Mouse (Mus musculus) forebrain, embryonic 12.5 days (tissue): ENCODE measurements around the gene Camk2g. TPM values are rescaled to one million over a fixed set of nuclear protein-coding genes. Genes with fewer than 3 reads are reported as not detected.

Experiments used
- ATAC-seq: fragments of 200-750 bp; cut with Nextera tagmentation; 2 replicates; pipeline ENCODE4 v1.8.0; 2017; ENCODE audit warnings: moderate TSS enrichment; ENCODE audit not compliant: low FRiP score
- H3K27ac ChIP-seq: fragments of 300-500 bp; sonication (generic); 2 replicates; pipeline ENCODE4 v1.5.1; 2016; ENCODE audit warnings: mild to moderate bottlenecking
- H3K27me3 ChIP-seq: fragments of 300-500 bp; sonication (generic); 2 replicates; pipeline ENCODE4 v1.6.1; 2016; ENCODE audit warnings: mild to moderate bottlenecking
- H3K36me3 ChIP-seq: fragments of 300-500 bp; sonication (generic); replicated peaks from 2 replicates; pipeline ENCODE4 v1.6.1; 2016; ENCODE audit warnings: mild to moderate bottlenecking
- H3K4me1 ChIP-seq: fragments of 300-500 bp; sonication (generic); 2 replicates; pipeline ENCODE4 v1.6.1; 2016
- H3K4me2 ChIP-seq: fragments of 300-500 bp; sonication (generic); 2 replicates; pipeline ENCODE4 v1.6.1; 2016; ENCODE audit warnings: mild to moderate bottlenecking, moderate library complexity
- H3K4me3 ChIP-seq: fragments of 300-500 bp; sonication (generic); replicated peaks from 2 replicates; pipeline ENCODE4 v1.5.1; 2016; ENCODE audit warnings: mild to moderate bottlenecking
- H3K9ac ChIP-seq: fragments of 300-500 bp; sonication (generic); 2 replicates; pipeline ENCODE4 v1.6.1; 2016; ENCODE audit warnings: mild to moderate bottlenecking
- H3K9me3 ChIP-seq: fragments of 300-500 bp; sonication (generic); 2 replicates; pipeline ENCODE4 v1.6.1; 2016
- WGBS: fragments of 180-500 bp; shearing (Covaris S2); methylation state at CpG from one replicate; pipeline ENCODE4 v1.1.7; 2016; 5-methylcytosine and 5-hydroxymethylcytosine counted together
- polyA plus RNA-seq: library from polyadenylated mRNA; unstranded; fragments of >200 nt; fragmentation: Nextera tagmentation; extraction: Ambion mirVana; gene quantifications from 2 replicates; pipeline ENCODE4 v1.2.1, GENCODE M21; 2016

Camk2g gene
- polyA plus RNA-seq, 1 experiment from 2014 or later, result 60.4 TPM

DNA sequence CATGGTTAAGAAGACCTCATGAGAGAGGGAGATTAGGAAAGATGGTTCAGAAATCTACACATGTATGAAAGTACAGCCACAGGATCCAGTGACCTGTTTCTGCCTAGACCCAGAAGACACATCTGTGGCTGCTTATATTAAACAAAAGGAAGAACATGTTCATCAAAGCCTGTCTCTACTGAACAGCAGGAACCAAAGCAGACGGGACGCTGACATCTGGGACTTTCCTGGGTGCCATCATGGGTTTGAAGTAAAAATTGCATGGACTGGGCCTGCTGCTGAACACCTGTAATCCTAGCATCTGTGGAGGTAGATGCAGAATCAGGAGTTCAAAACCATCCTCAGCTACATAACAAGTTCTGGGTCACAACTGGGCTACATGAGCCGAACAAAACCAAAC is 34.6 kb upstream of the Camk2g start:
- Histone ChIP-seq H3K4me2 (no peak overlapping the region), H3K9ac (no peak overlapping the region), H3K36me3 (no peaks in the 10 kb centered on the region), H3K27ac (no peak overlapping the region), H3K4me3 (no peak overlapping the region), H3K27me3 (no peaks in the 10 kb centered on the region), H3K4me1 (no peaks in the 10 kb centered on the region), H3K9me3 (no peaks in the 10 kb centered on the region)
- 93% methylated on average over 3 of the region's 3 CpGs for WGBS
- no peak for ATAC-seq

DNA sequence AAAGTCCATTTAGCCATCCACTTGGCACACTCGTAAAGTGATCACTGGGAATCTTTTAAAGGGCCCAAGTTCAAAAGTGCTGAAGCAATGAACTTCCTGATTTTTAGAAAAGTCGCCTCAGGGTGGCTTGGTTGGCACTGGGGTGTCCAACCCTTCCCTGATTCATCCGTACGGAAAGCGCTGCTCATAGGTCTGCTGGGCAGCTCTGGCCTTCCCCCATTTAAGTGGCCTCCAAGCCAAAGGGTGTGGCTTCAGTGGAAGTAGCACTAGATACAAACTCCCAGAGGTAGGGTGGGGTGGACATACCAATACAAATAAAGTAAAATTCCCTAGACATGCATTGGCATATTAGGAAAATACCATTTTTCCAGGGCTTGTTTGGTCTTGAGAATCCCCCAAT is 33.6 kb upstream of the Camk2g start:
- no peaks in the 10 kb centered on the region for H3K27me3 ChIP-seq
- WGBS, result 88% methylated on average over 5 of the region's 5 CpGs
- no peak for ATAC-seq

DNA sequence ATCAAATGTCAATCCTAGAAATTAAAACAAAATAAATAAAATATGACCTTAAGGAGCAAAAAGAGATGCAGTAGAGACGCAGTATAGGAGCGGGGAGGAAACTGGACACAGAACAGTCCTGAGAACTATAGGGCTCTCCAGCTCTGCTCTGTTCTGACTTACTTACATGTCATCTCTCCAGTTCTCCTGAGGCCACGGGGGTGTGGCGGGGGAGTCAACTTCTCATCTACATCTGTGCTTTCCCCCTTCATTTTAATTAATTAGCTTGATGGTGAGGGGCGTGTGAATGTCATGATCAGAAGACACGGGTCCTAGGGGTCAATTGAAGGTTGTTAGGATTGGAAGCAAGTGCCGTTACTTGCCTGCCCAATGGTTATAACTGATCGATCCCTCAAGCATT is 33.2 kb upstream of the Camk2g start:
- no peaks in the 10 kb centered on the region for H3K9me3 ChIP-seq
- no peak overlapping the region for H3K9ac ChIP-seq
- no peak for ATAC-seq
- WGBS, result 84% methylated on average over 8 of the region's 8 CpGs
- no peaks in the 10 kb centered on the region for H3K36me3 ChIP-seq
- H3K4me1 ChIP-seq, result no peaks in the 10 kb centered on the region
- no peaks in the 10 kb centered on the region for H3K27me3 ChIP-seq
- H3K4me3 ChIP-seq, result no peak overlapping the region
- no peak overlapping the region for H3K4me2 ChIP-seq
- H3K27ac ChIP-seq, result no peak overlapping the region

More for the DNA sequence above, 33.6 kb upstream of the Camk2g start:
- Histone ChIP-seq H3K4me1 (no peaks in the 10 kb centered on the region), H3K9ac (no peak overlapping the region), H3K9me3 (no peaks in the 10 kb centered on the region), H3K4me3 (no peak overlapping the region), H3K4me2 (no peak overlapping the region), H3K27ac (no peak overlapping the region), H3K36me3 (no peaks in the 10 kb centered on the region)

DNA sequence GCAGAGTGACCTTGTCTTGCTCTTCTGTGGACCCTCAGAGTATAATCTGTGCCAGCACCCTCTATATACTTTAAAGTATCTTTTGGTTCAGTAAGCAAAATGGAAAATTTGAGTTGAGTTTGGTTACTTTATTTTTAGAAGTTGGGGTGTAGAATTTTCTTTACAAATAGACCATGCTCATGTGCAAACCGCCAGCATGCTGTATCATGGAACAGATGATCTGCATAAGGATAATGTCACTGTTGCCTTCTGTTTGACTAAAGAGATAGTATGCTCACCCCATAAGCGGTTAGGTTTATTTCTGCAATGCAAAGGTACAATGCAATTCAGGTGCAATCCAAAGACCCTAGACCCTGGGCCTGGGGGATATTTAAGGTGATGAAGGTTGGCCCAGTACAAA is 31.6 kb upstream of the Camk2g start:
- no peaks in the 10 kb centered on the region for H3K9me3 ChIP-seq
- H3K9ac ChIP-seq, result no peak overlapping the region
- 89% methylated on average over 2 of the region's 2 CpGs for WGBS
- no peaks in the 10 kb centered on the region for H3K36me3 ChIP-seq
- H3K27ac ChIP-seq, result no peak overlapping the region
- H3K27me3 ChIP-seq, result no peaks in the 10 kb centered on the region
- no peak overlapping the region for H3K4me2 ChIP-seq
- no peaks in the 10 kb centered on the region for H3K4me1 ChIP-seq
- ATAC-seq, result no peak
- H3K4me3 ChIP-seq, result no peak overlapping the region

DNA sequence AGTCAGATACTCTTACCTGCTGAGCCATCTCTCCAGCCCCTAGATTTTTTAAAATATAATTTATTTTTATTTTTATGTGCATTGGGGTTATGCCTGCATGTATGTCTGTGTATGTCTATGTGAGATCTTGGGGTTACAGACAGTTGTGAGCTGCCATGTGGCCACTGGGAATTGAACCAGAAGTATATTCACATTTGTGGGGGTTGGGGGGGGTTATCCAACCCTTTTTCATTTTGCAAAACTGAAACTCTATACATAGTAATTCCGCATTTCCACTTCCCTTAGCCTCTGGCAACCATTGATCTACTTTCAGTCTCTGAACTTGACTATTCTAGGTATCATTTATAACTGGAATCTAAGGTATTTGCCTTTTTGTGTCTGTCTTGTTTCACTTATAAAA is 30.6 kb upstream of the Camk2g start:
- 84% methylated on average over 1 of the region's 1 CpGs for WGBS

DNA sequence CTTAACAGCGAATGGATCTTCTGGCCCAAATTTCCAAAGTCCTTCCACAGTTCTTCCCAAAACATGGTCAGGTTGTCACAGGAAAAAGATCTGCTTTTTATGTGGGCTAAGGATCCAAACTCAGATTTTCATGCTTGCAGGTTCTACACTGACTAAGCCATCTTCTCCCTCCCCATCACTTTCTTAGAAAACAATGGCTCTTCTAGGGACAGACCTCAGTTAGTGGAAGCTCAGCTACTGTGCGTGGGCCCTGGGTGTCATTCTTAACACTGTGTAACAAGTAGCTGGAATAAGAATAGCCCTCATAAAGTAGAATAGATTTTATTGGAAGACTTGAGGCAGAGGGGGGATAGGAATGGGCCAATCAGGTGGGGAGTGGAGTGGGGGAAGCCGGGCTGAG is 21.6 kb upstream of the Camk2g start:
- no peak overlapping the region for H3K9ac ChIP-seq

More for the DNA sequence above, 30.6 kb upstream of the Camk2g start:
- no peak for ATAC-seq
- Histone ChIP-seq H3K27ac (no peak overlapping the region), H3K9me3 (no peaks in the 10 kb centered on the region), H3K27me3 (no peaks in the 10 kb centered on the region), H3K9ac (no peak overlapping the region), H3K4me1 (no peaks in the 10 kb centered on the region), H3K36me3 (no peaks in the 10 kb centered on the region), H3K4me3 (no peak overlapping the region), H3K4me2 (no peak overlapping the region)

DNA sequence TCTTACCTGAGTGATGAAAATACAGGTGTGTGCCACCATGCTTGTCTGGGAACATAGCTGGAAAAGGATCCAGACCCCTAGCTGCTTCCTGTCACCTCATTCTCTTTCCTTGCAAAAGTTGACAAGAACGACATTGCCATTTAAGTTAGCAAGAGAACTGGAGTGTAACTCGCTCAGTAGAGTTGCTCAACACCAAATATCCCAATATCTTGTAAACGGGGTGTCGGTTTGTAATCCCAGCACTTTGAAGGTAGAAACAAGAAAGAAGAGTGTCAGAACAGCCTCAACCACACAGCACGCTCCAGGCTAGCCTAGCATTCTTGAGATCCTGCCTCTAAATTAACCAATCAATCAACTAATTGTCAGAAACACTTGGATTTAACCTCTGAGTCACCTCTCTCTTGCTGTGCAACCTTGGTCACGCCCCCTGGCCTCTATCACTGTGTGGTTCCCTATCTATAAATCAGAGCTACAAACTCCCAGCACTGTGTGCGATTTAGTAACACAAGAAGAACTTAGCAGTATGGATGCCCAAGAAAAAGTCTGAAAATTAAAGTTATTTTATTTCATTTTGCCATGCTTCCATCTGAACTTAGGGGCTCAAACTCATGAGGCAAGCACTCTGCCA is 18.0 kb upstream of the Camk2g start:
- Histone ChIP-seq H3K9ac (no peak overlapping the region), H3K4me3 (no peak overlapping the region), H3K9me3 (no peaks in the 10 kb centered on the region), H3K4me2 (no peak overlapping the region), H3K4me1 (no peaks in the 10 kb centered on the region), H3K36me3 (no peaks in the 10 kb centered on the region), H3K27me3 (no peaks in the 10 kb centered on the region), H3K27ac (no peak overlapping the region)
- ATAC-seq, result no peak
- WGBS, result 73% methylated on average over 7 of the region's 7 CpGs

More for the DNA sequence above, 21.6 kb upstream of the Camk2g start:
- Histone ChIP-seq H3K9me3 (no peaks in the 10 kb centered on the region), H3K4me3 (no peak overlapping the region), H3K4me2 (no peak overlapping the region), H3K36me3 (no peaks in the 10 kb centered on the region), H3K4me1 (no peaks in the 10 kb centered on the region), H3K27me3 (no peaks in the 10 kb centered on the region), H3K27ac (no peak overlapping the region)
- WGBS, result 83% methylated on average over 3 of the region's 3 CpGs
- no peak for ATAC-seq

DNA sequence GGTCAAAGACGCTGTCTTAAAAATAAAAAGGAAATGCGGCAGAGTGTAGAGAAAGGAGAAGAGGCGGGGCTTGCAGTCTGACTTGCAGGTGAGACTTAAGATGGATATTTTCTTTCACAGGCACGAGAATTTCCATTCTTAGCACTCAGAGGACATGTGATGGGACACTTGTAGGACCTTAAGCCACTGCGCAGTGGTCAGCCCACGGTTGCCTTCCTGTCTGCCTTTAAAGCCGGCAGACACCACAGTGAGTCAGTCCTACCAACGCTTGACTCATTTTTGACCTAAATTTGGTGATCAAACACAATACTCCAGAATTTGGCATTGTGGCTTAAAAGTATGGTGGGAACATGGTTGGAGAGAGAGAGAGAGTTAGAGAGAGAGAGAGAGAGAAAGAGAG is 17.3 kb upstream of the Camk2g start:
- Histone ChIP-seq H3K4me2 (no peak overlapping the region), H3K36me3 (no peaks in the 10 kb centered on the region), H3K4me3 (no peak overlapping the region), H3K27ac (no peak overlapping the region), H3K9ac (no peak overlapping the region), H3K9me3 (no peaks in the 10 kb centered on the region), H3K27me3 (no peaks in the 10 kb centered on the region), H3K4me1 (no peaks in the 10 kb centered on the region)
- WGBS, result 91% methylated on average over 8 of the region's 8 CpGs
- ATAC-seq, result no peak

DNA sequence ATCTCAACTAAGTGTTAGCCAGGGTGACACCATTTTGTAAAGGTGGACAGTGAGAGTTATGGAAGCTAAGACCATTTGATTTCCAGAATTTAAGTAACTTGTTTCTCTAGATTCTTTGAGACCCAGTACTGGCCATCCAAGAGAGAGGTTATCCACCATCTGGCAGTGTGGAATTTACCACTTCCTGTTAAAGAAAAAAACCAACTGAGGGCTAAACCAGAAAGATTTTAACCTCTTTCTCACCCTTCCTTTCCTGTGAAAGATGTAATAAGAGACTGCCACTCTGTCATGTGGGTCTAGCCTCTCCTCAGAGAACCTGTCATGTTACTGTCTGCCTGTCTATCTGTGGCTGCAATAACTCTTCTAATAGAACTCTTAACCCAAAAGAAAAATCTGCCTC is 15.9 kb upstream of the Camk2g start:
- ATAC-seq, result no peak

DNA sequence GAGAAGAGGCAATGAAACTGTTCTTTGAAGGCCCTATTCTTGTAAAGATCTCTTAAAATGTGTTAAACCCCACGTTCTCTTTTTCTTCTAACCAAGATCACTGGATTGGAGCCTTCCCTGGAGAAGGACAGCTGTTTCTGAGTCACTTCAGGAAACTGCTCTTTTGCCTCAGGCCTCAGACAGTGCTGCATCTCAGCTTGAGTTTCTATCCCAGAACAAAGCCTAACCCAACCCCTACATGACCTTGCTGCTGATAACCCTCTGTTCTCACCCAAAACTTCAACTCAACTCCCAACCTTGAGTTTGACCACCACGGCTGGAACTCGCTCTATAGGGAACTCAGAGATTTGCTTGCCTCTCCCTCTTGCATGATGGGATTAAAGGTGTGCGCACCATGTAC is 15.5 kb upstream of the Camk2g start:
- WGBS, result 82% methylated on average over 4 of the region's 4 CpGs
- Histone ChIP-seq H3K4me1 (no peaks in the 10 kb centered on the region), H3K9ac (no peak overlapping the region), H3K27ac (no peak overlapping the region), H3K4me2 (no peak overlapping the region), H3K9me3 (no peaks in the 10 kb centered on the region), H3K4me3 (no peak overlapping the region), H3K27me3 (no peaks in the 10 kb centered on the region), H3K36me3 (no peaks in the 10 kb centered on the region)
- ATAC-seq, result no peak

More for the DNA sequence above, 15.9 kb upstream of the Camk2g start:
- Histone ChIP-seq H3K27ac (no peak overlapping the region), H3K4me2 (no peak overlapping the region), H3K9me3 (no peaks in the 10 kb centered on the region), H3K4me1 (no peaks in the 10 kb centered on the region), H3K4me3 (no peak overlapping the region), H3K9ac (no peak overlapping the region), H3K36me3 (no peaks in the 10 kb centered on the region), H3K27me3 (no peaks in the 10 kb centered on the region)

DNA sequence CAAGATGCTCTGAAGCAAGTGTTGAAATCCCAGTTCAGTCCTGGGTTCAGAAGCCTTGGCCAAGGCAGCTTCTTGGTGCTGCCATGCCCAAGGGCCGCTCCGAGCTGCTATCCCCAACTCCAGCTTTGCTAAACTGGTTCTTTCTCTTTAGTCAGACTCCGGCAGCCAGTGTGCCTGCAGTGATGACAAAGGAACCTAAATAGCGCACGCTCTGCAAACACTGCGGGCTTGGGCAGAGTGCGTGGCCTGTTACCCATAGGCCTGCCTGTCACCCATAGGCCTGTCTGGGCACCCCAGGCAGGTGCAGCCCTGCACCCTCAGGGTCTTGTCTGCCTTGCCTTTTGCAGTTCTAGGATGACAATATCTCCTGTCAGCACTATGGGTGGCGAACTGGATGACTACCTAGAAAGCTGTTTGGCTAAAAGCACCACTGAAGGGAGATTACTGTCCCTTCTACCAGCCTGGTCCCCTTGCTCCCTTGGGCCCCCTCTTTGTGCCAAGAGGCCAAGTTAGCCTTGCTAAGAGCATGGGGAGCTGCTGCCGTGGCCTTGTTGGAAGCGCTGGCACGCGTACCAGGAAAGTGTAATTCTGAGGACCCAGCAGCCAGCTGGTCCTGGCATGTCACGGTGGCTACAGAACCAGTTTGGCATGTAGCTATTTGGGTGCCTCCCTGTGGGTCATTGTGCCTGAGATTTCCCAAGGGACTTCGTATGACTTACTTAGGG is 12.4 kb upstream of the Camk2g start:
- WGBS, result 91% methylated on average over 14 of the region's 14 CpGs

DNA sequence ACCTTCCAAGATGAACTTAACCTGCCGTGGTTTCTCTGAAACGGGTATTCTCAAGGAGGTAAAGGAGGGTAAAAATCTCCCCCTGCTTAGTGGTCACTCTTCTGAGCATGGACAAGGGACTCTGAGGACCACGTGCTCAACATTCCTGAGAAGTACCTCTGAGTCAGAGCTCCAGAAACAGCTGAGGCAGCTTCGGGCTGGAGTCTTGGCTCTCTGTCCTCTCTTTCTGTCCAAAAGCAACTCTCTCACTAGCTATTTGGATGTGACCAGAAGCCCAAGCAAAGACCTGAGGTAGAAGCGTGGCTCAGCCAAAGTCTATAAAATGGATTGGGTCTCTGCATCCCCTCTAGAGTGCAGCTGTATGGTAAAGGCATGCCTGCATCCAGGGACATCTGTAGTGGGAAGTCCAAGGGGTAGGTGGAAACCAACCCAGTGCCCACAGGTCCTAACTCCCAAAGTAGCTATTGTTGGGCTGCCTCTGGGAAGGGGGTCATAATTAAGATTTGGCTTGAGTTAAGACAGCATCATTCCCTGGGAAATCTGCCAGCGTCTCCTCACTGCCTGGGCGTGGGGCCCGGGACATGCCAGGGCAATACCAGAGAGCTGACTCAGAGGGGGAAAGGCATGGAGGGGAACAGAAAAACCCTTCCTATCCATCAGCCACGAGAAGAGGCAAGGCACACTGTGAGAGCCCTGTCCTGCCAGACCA is 11.2 kb upstream of the Camk2g start:
- H3K9ac ChIP-seq, result no peak overlapping the region
- WGBS, result 72% methylated on average over 9 of the region's 9 CpGs
- no peaks in the 10 kb centered on the region for H3K4me1 ChIP-seq
- no peak overlapping the region for H3K4me2 ChIP-seq
- H3K9me3 ChIP-seq, result no peaks in the 10 kb centered on the region
- H3K27me3 ChIP-seq, result no peaks in the 10 kb centered on the region
- ATAC-seq, result peak; percentile 17; the same call in 1 of the 2 replicates
- no peak overlapping the region for H3K27ac ChIP-seq
- no peak overlapping the region for H3K4me3 ChIP-seq
- H3K36me3 ChIP-seq, result no peaks in the 10 kb centered on the region

More for the DNA sequence above, 12.4 kb upstream of the Camk2g start:
- ATAC-seq, result no peak
- Histone ChIP-seq H3K9me3 (no peaks in the 10 kb centered on the region), H3K4me1 (no peaks in the 10 kb centered on the region), H3K27ac (no peak overlapping the region), H3K36me3 (no peaks in the 10 kb centered on the region), H3K4me3 (no peak overlapping the region), H3K9ac (no peak overlapping the region), H3K4me2 (no peak overlapping the region), H3K27me3 (no peaks in the 10 kb centered on the region)
